Mouse (Mus musculus): Measurements from ENCODE around the gene Gm10644. TPM values are rescaled to one million over a fixed set of nuclear protein-coding genes. Genes with fewer than 3 reads are reported as not detected.

The Gm10644 gene
- polyA plus RNA-seq, 1 experiment from 2014 or later, result 0.84 TPM

Small RNAs within 50 kb of the gene (microRNA-seq; reads per million reads assigned to microRNA genes)
- gene Gm44330 (not detected), gene Gm44450 (not detected)

Other genes starting within 250 kb of the Gm10644 start
- gene Ddx39, start 240.0 kb downstream of the Gm10644 start, polyA plus RNA-seq (2015; fragmentation: Nextera tagmentation; extraction: Ambion mirVana), result 116 and 119 TPM in 2 replicates
- gene Adgre5, start 213.9 kb downstream of the Gm10644 start, polyA plus RNA-seq (2015; fragmentation: Nextera tagmentation; extraction: Ambion mirVana), result 12.3 and 13.0 TPM in 2 replicates
- gene Adgrl1, start 55.1 kb downstream of the Gm10644 start, polyA plus RNA-seq (2015; fragmentation: Nextera tagmentation; extraction: Ambion mirVana), result 47.9 and 49.3 TPM in 2 replicates
- 14.0 and 15.8 TPM in 2 replicates for gene Asf1b, start 302 bp upstream of the Gm10644 start, polyA plus RNA-seq (2015; fragmentation: Nextera tagmentation; extraction: Ambion mirVana)
- 188 and 191 TPM in 2 replicates for gene Prkaca, start 17.8 kb upstream of the Gm10644 start, polyA plus RNA-seq (2015; fragmentation: Nextera tagmentation; extraction: Ambion mirVana)
- gene Samd1, start 42.5 kb upstream of the Gm10644 start, polyA plus RNA-seq (2015; fragmentation: Nextera tagmentation; extraction: Ambion mirVana), result 8.2 and 9.3 TPM in 2 replicates
- gene 1700067K01Rik, start 46.3 kb upstream of the Gm10644 start, polyA plus RNA-seq (2015; fragmentation: Nextera tagmentation; extraction: Ambion mirVana), result 0.65 and 0.71 TPM in 2 replicates
- gene 2210011C24Rik, start 57.0 kb upstream of the Gm10644 start, polyA plus RNA-seq (2015; fragmentation: Nextera tagmentation; extraction: Ambion mirVana), result 0.68 TPM in 1 of 2 replicates, not detected in the other
- gene Palm3, start 66.3 kb upstream of the Gm10644 start, polyA plus RNA-seq (2015; fragmentation: Nextera tagmentation; extraction: Ambion mirVana), result 5.9 and 6.8 TPM in 2 replicates
- gene Il27ra, start 87.4 kb upstream of the Gm10644 start, polyA plus RNA-seq (2015; fragmentation: Nextera tagmentation; extraction: Ambion mirVana), result 0.22 and 0.66 TPM in 2 replicates
- gene Rln3, start 89.8 kb upstream of the Gm10644 start, polyA plus RNA-seq (2015; fragmentation: Nextera tagmentation; extraction: Ambion mirVana), result 0.44 TPM in 1 of 2 replicates, not detected in the other
- gene Gm10643, start 109.9 kb upstream of the Gm10644 start, polyA plus RNA-seq (2015; fragmentation: Nextera tagmentation; extraction: Ambion mirVana), result 1.4 and 1.7 TPM in 2 replicates
- gene Rfx1, start 111.6 kb upstream of the Gm10644 start, polyA plus RNA-seq (2015; fragmentation: Nextera tagmentation; extraction: Ambion mirVana), result 7.8 and 8.3 TPM in 2 replicates
- gene Dcaf15, start 149.6 kb upstream of the Gm10644 start, polyA plus RNA-seq (2015; fragmentation: Nextera tagmentation; extraction: Ambion mirVana), result 20.2 and 22.2 TPM in 2 replicates
- gene Podnl1, start 170.8 kb upstream of the Gm10644 start, polyA plus RNA-seq (2015; fragmentation: Nextera tagmentation; extraction: Ambion mirVana), result 0.48 and 0.52 TPM in 2 replicates
- gene Cc2d1a, start 192.7 kb upstream of the Gm10644 start, polyA plus RNA-seq (2015; fragmentation: Nextera tagmentation; extraction: Ambion mirVana), result 24.4 and 26.5 TPM in 2 replicates
- 1.9 and 2.9 TPM in 2 replicates for gene 4930432K21Rik, start 192.8 kb upstream of the Gm10644 start, polyA plus RNA-seq (2015; fragmentation: Nextera tagmentation; extraction: Ambion mirVana)
- gene Nanos3, start 230.0 kb upstream of the Gm10644 start, polyA plus RNA-seq (2015; fragmentation: Nextera tagmentation; extraction: Ambion mirVana), result 10.3 and 10.9 TPM in 2 replicates

All from hindbrain, embryonic 13.5 days (tissue).